Mouse (Mus musculus) heart, embryonic 13.5 days (tissue): ENCODE results near the gene Ttc7b. TPM values are rescaled to one million over a fixed set of nuclear protein-coding genes. Genes with fewer than 3 reads are reported as not detected.

Source experiments
- ATAC-seq: fragments of 200-750 bp; cut with Nextera tagmentation; 2 replicates; pipeline ENCODE4 v1.8.0; 2017; ENCODE audit warnings: moderate TSS enrichment; ENCODE audit not compliant: insufficient number of reproducible peaks, low FRiP score, low TSS enrichment; ENCODE audit errors: extremely low read depth
- H3K27ac ChIP-seq: fragments of 300-500 bp; sonication (generic); replicated peaks from 2 replicates; pipeline ENCODE4 v1.5.1; 2015; ENCODE audit warnings: moderate library complexity, mild to moderate bottlenecking, inconsistent platforms
- H3K27me3 ChIP-seq: fragments of 300-500 bp; sonication (generic); replicated peaks from 2 replicates; pipeline ENCODE4 v1.6.1; 2015; ENCODE audit warnings: mild to moderate bottlenecking, inconsistent platforms
- H3K36me3 ChIP-seq: fragments of 300-500 bp; sonication (generic); 2 replicates; pipeline ENCODE4 v1.6.1; 2015; ENCODE audit warnings: mild to moderate bottlenecking, inconsistent platforms
- H3K4me1 ChIP-seq: fragments of 300-500 bp; sonication (generic); 2 replicates; pipeline ENCODE4 v1.6.1; 2015; ENCODE audit warnings: inconsistent platforms
- H3K4me2 ChIP-seq: fragments of 300-500 bp; sonication (generic); 2 replicates; pipeline ENCODE4 v1.6.1; 2015; ENCODE audit warnings: inconsistent platforms, mild to moderate bottlenecking, moderate library complexity
- H3K4me3 ChIP-seq: fragments of 300-500 bp; sonication (generic); 2 replicates; pipeline ENCODE4 v1.5.1; 2015; ENCODE audit warnings: moderate library complexity, mild to moderate bottlenecking, inconsistent platforms
- H3K9ac ChIP-seq: fragments of 300-500 bp; sonication (generic); 2 replicates; pipeline ENCODE4 v1.6.1; 2015; ENCODE audit warnings: inconsistent platforms, mild to moderate bottlenecking, moderate library complexity
- H3K9me3 ChIP-seq: fragments of 300-500 bp; sonication (generic); 2 replicates; pipeline ENCODE4 v1.6.1; 2016; ENCODE audit warnings: inconsistent platforms
- WGBS: fragments of 180-500 bp; shearing (Covaris S2); methylation state at CpG from one replicate; pipeline ENCODE4 v1.1.7; 2015; ENCODE audit warnings: mixed read lengths; 5-methylcytosine and 5-hydroxymethylcytosine counted together
- polyA plus RNA-seq: library from polyadenylated mRNA; unstranded; fragments of >200 nt; fragmentation: Nextera tagmentation; extraction: Ambion mirVana; gene quantifications from 2 replicates; pipeline ENCODE4 v1.2.1, GENCODE M21; 2015

Gene Ttc7b
- polyA plus RNA-seq, 1 experiment from 2014 or later, result 6.5 TPM

DNA sequence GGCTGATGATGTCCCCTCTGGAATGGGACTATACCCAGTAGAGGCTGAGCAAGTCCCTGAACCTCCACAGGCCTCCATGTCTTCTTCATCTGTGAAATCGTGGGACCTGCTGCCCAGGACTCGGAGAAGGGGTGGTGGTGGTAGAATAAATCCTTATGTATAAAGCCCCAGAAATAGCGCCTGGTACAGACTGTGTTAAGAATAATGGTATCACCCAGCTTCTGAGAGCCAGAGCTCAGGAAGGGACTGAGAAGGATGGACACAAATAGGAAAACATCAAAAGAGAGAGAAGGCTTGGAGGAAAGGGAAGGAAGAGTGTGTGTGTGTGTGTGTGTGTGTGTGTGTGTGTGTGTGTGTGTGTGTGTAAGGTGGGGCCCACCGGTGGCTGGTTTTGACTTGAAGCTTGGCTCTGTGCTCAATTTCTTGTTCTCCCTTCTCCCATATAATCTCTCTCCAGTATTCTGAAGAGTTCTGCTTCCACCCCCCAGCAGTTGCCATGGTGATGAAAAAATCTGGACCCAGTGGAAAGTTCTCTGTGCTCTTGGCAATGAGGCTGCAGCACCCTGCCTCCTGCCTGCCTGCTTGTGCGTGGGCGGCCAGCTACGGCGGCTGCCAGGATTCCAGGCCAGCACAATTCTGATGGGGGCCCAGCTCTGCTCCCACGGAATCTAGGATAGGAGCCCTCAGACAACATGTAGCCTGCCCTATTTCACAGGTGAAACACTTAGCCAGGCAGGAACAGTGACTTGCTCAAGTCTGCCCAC lies 254.9 kb downstream of the Ttc7b start:
- Histone ChIP-seq H3K4me1 (no peaks in the 10 kb centered on the region), H3K36me3 (no peaks in the 10 kb centered on the region), H3K4me2 (no peak overlapping the region), H3K4me3 (no peak overlapping the region), H3K27me3 (peaks cover 30% of the 10 kb centered on the region), H3K9ac (no peak overlapping the region), H3K9me3 (no peaks in the 10 kb centered on the region), H3K27ac (no peak overlapping the region)
- no peak for ATAC-seq
- WGBS, result 53% methylated on average over 8 of the region's 9 CpGs

DNA sequence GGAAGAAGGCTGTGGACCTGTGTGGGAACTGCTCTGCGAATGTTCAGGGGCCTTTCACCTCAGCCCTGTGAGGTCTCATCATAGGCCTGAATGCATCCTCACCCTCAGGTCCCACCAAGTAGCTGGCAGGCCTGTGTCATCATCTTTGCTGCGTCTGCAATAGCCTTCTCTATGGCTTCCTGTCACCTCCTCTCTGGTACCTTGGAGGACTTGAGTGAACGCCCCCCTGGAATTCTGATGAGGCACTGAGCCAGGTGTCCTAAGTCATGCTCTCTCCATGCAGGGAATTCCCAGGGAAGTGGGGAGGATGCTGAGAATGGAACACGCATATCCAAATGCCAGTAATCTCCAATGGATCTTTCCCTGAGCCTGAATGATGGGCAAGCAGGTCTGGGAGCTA lies 255.7 kb downstream of the Ttc7b start:
- Histone ChIP-seq H3K4me1 (no peaks in the 10 kb centered on the region), H3K27me3 (peaks cover 33% of the 10 kb centered on the region)

DNA sequence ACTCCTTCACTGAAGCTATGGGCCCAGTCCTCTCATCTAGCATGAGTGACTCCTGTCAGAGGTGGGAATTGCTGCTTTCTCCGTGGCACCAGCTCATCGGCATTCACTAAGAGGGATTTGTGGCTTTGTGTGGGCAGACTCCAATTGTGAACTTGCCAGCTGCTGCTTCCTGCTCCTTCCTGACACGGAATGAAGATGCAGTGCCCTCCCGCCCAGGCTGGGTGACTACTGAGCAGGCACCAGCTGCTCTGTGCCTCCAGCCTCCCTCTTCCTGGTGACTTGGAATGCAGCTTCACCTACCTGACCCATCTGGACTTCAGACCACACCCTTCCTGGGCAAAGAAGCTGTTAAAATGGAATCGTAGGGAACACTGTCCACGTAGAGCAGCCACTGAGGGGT lies 257.8 kb downstream of the Ttc7b start:
- Histone ChIP-seq H3K4me2 (no peak overlapping the region), H3K4me1 (no peaks in the 10 kb centered on the region), H3K4me3 (no peak overlapping the region), H3K27ac (no peak overlapping the region), H3K9me3 (no peaks in the 10 kb centered on the region), H3K36me3 (no peaks in the 10 kb centered on the region), H3K27me3 (peaks cover 33% of the 10 kb centered on the region), H3K9ac (no peak overlapping the region)
- 69% methylated on average over 6 of the region's 6 CpGs for WGBS
- no peak for ATAC-seq

More for the DNA sequence above, 255.7 kb downstream of the Ttc7b start:
- H3K4me2 ChIP-seq, result no peak overlapping the region
- no peaks in the 10 kb centered on the region for H3K9me3 ChIP-seq
- WGBS, result 59% methylated on average over 4 of the region's 4 CpGs
- no peak overlapping the region for H3K9ac ChIP-seq
- H3K27ac ChIP-seq, result no peak overlapping the region
- no peaks in the 10 kb centered on the region for H3K36me3 ChIP-seq
- no peak overlapping the region for H3K4me3 ChIP-seq
- no peak for ATAC-seq

DNA sequence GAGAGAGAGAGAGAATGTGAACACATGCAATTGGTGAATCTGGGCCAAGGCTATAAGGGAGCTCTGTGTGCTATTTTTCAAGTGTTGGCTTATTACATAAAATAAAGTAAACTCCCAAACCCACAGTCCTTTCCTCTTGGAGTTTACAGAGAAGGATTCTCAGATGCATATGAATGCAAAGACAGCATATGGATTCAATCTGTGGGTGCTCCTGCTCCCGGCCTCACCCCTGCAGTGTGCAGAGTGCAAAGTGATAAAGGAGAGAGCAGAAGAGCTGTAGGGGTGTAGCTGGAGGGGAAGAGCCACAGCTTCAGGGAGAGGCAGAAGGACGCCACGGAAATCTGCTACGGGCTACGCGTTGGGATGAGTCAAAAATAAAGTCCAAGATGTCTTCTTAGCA lies 258.9 kb downstream of the Ttc7b start:
- Histone ChIP-seq H3K9ac (no peak overlapping the region), H3K36me3 (no peaks in the 10 kb centered on the region), H3K27ac (no peak overlapping the region), H3K4me2 (no peak overlapping the region), H3K4me3 (no peak overlapping the region), H3K27me3 (peaks cover 26% of the 10 kb centered on the region), H3K9me3 (no peaks in the 10 kb centered on the region), H3K4me1 (no peaks in the 10 kb centered on the region)
- 72% methylated on average over 6 of the region's 6 CpGs for WGBS
- ATAC-seq, result no peak

DNA sequence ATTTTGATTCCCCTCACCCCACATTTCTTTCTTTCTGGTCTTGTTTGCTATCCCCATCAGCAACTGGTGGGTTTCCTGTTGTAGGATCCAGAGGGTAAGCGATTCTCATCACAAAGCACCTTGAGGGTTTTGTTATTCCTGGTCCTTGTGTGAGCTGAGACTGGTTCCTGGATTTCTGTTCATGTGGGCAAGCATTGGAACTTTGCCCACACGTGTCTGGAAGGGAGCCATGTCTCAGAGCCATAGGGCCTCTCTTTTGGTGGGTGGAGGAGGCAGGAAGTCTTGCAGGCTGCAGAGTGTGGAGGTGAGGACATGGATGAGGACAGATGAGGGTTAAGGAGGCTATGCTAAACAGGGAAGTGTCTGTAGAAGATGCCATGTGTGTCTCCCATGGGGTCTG lies 260.5 kb downstream of the Ttc7b start:
- Histone ChIP-seq H3K9ac (no peak overlapping the region), H3K4me1 (no peaks in the 10 kb centered on the region), H3K9me3 (no peaks in the 10 kb centered on the region), H3K4me2 (no peak overlapping the region), H3K36me3 (no peaks in the 10 kb centered on the region), H3K4me3 (no peak overlapping the region), H3K27ac (no peak overlapping the region), H3K27me3 (peaks cover 22% of the 10 kb centered on the region)
- ATAC-seq, result no peak
- WGBS, result 66% methylated on average over 2 of the region's 2 CpGs

DNA sequence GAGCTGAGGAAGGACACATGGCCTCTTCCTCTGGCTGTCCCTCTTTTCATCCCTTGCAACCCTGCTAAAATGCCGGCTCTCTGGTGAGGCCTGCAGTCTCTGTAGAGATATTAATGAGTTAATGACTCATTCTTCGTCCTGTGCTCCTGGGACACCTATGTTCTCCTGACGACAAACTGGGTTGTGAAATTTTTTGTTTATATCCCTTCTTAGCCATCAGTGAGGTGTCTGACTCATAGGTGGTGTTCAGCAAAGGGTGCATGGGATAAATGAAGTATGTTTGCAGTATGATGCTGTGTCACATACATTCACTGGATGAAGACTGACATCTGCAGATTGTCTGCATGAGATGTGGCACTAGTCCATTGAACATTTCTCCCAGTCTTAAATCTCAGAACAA lies 262.8 kb downstream of the Ttc7b start:
- H3K4me1 ChIP-seq, result no peaks in the 10 kb centered on the region
- H3K27me3 ChIP-seq, result peaks cover 15% of the 10 kb centered on the region
- H3K9me3 ChIP-seq, result no peaks in the 10 kb centered on the region
- H3K27ac ChIP-seq, result no peak overlapping the region
- no peak overlapping the region for H3K4me3 ChIP-seq
- ATAC-seq, result no peak
- H3K9ac ChIP-seq, result no peak overlapping the region
- 65% methylated on average over 3 of the region's 3 CpGs for WGBS
- no peaks in the 10 kb centered on the region for H3K36me3 ChIP-seq
- no peak overlapping the region for H3K4me2 ChIP-seq

DNA sequence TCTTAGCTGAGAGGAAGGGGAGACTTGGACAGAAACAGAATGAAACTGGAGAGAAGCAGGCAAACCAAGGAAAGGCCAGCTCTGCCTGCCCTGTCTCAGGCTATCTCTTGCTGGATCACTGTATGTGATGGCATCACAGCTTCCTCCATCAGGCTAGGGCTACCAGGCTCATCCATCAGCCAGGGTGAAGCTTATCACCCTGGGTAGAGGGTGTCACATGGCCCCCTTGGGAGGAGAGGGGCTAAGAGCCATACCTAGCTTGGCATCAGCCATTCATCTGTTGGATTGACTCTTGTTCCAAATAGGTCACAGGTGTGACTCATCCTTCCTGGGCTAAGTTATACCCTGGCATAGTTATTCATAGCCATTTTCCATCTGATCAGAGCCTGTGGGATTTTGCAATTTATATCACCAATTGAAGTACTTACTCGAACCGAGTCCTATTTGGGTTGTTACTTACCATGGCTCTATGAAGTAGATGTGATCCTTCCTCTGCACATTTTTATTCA lies 265.1 kb downstream of the Ttc7b start:
- Histone ChIP-seq H3K4me1 (no peaks in the 10 kb centered on the region), H3K36me3 (no peaks in the 10 kb centered on the region), H3K4me2 (no peak overlapping the region), H3K27me3 (peaks cover under 1% of the 10 kb centered on the region; the same call in 1 of the 2 replicates), H3K27ac (no peak overlapping the region), H3K9me3 (no peaks in the 10 kb centered on the region), H3K4me3 (no peak overlapping the region), H3K9ac (no peak overlapping the region)
- ATAC-seq, result no peak
- 79% methylated on average over 2 of the region's 2 CpGs for WGBS

DNA sequence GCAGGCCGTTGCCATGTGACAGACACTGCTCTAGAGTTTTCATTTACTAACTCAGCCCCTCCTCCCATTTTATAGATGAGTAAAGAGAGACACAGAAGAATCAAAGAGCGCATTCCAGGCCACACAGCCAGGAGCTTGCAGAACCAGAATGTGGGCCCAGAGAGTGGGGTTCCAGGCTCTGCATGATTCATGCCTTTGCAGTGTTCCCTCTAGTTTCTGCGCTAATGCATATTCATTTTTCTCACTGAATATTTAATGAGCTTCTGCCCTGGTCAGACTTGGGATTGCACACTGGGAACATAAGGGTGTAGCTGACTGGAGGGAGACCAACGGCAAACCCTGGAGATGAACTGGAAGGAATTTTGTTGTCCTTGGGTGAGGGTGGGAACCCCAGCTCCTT lies 266.2 kb downstream of the Ttc7b start:
- ATAC-seq, result no peak
- Histone ChIP-seq H3K9ac (no peak overlapping the region), H3K9me3 (no peaks in the 10 kb centered on the region), H3K27me3 (no peaks in the 10 kb centered on the region), H3K27ac (no peak overlapping the region), H3K4me1 (no peaks in the 10 kb centered on the region), H3K4me2 (no peak overlapping the region), H3K36me3 (no peaks in the 10 kb centered on the region), H3K4me3 (no peak overlapping the region)
- 64% methylated on average over 4 of the region's 4 CpGs for WGBS

Other genes starting within 250 kb of the Ttc7b start
- gene Rps6ka5, start 206.2 kb upstream of the Ttc7b start, polyA plus RNA-seq, result 3.9 and 4.6 TPM in 2 replicates